Mouse (Mus musculus) thymus, adult 2 months (tissue): ENCODE results near the gene Plcl1. TPM values are rescaled to one million over a fixed set of nuclear protein-coding genes. Genes with fewer than 3 reads are reported as not detected.

Experiments
- DNase-seq: peaks from one replicate; pipeline ENCODE4 v3.0.0; 2021
- H3K27ac ChIP-seq: fragments of 200-500 bp; 2 replicates; pipeline ENCODE4 v1.5.1; 2012; ENCODE audit warnings: low read length, control low read depth; ENCODE audit not compliant: control insufficient read depth, insufficient read depth
- H3K27me3 ChIP-seq: fragments of 200-500 bp; 2 replicates; pipeline ENCODE4 v1.6.1; 2012; ENCODE audit warnings: mild to moderate bottlenecking, low read length, moderate library complexity, mixed read lengths; ENCODE audit not compliant: control insufficient read depth, insufficient read depth
- H3K36me3 ChIP-seq: fragments of 200-500 bp; 2 replicates; pipeline ENCODE4 v1.6.1; 2012; ENCODE audit warnings: mild to moderate bottlenecking, low read length, moderate library complexity; ENCODE audit not compliant: control insufficient read depth, insufficient read depth
- H3K4me1 ChIP-seq: fragments of 200-500 bp; replicated peaks from 2 replicates; pipeline ENCODE4 v1.6.1; 2012; ENCODE audit warnings: low read length; ENCODE audit not compliant: control insufficient read depth, insufficient read depth
- H3K4me3 ChIP-seq: fragments of 200-500 bp; 2 replicates; pipeline ENCODE4 v1.5.1; 2012; ENCODE audit warnings: mild to moderate bottlenecking, low read length, control low read depth, moderate library complexity; ENCODE audit not compliant: control insufficient read depth, insufficient read depth
- CTCF ChIP-seq: fragments of 200-500 bp; IDR thresholded peaks from 2 replicates; pipeline ENCODE4 v1.5.1; 2012; ENCODE audit warnings: mild to moderate bottlenecking, control low read depth, low read length, moderate library complexity, borderline replicate concordance; ENCODE audit not compliant: control insufficient read depth, poor library complexity, insufficient read depth; ENCODE audit errors: extremely low read depth
- POLR2A ChIP-seq: fragments of 200-500 bp; IDR thresholded peaks from 2 replicates; pipeline ENCODE4 v1.6.1; 2012; ENCODE audit warnings: mild to moderate bottlenecking, low read length, control low read depth, moderate library complexity; ENCODE audit not compliant: control insufficient read depth, poor library complexity, insufficient read depth; ENCODE audit errors: extremely low read depth
- WGBS: fragments of 180-500 bp; shearing (Covaris S2); methylation state at CpG from one replicate; pipeline ENCODE4 v1.1.7; 2018; 5-methylcytosine and 5-hydroxymethylcytosine counted together
- polyA plus RNA-seq: library from polyadenylated mRNA; depleted of rRNA; stranded (reverse); fragments of >200 nt; gene quantifications from 2 replicates; pipeline ENCODE4 v1.2.3, GENCODE M21; 2012

Gene Plcl1
- polyA plus RNA-seq, 1 experiment, result 2.7 TPM

DNA sequence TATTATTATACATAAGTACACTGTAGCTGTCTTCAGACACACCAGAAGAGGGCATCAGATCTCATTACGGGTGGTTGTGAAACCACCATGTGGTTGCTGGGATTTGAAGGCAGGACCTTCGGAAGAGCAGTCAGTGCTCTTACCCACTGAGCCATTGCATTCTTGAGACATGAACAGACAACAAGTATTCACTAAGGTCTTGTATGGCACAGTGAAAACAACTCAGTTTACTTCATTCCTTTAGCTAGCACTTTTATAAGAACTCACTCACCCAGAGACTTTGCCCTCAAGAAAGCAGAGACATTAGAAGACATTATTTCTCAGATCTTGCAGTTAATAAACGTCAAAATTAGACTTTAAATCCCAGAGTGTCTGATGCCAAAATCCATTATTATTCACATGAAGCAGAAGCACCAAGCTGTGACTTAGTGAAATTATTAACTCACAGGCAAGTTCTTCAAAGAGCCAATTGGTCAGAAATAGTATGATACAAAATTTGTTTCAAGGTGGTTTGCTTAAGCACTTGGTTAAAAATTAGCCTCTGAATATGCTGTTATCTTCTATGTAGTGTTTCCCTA, 293.8 kb downstream of the Plcl1 start:
- Histone ChIP-seq H3K4me3 (no peak overlapping the region), H3K27ac (no peak overlapping the region), H3K4me1 (no peaks in the 10 kb centered on the region), H3K36me3 (no peaks in the 10 kb centered on the region), H3K27me3 (no peaks in the 10 kb centered on the region)
- WGBS, result 93% methylated on average over 3 of the region's 3 CpGs
- no peak for DNase-seq
- TF ChIP-seq POLR2A, result no peak
- TF ChIP-seq CTCF, result no peak

DNA sequence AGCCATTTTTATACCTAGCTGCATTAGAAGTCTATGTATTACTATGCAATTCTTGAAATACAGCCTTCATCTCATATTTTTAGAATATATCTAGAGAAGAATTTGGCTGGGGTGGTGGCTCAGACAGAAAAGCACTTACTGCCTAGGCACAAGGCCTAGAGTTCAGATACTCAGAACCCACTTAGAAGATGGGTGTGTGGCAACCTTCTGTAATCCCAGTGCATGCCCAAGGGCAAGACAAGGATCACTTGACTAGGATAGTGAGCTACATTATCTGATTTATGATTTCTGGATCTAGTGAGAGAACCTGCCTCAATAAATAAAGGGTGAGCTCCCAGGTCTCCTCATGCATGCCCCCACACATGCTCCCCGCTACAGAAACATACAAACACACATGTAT, 294.3 kb downstream of the Plcl1 start:
- no peak for DNase-seq
- Histone ChIP-seq H3K4me1 (no peaks in the 10 kb centered on the region), H3K27me3 (no peaks in the 10 kb centered on the region), H3K36me3 (no peaks in the 10 kb centered on the region), H3K27ac (no peak overlapping the region), H3K4me3 (no peak overlapping the region)
- no peak for TF ChIP-seq POLR2A
- no peak for TF ChIP-seq CTCF
- WGBS, result 97% methylated on average over 1 of the region's 1 CpGs

DNA sequence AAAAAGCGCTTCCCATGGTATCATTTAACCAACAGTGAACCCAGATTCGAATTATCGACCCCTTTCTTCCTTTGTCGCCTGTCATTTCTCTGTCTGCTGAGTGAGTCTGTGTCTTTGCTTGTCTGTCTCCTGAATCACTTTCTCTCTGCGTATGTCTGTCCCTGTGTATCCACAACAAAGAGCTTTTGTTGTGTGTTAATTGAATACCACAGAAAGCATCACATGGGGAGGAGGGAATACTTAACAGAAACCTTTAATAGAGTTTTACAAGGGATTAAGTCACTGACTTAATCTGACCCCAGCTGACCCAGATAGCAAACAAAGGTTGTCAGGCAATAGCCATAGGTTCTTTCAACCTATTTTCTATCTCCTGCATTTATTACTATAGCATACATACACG, 295.0 kb downstream of the Plcl1 start:
- 80% methylated on average over 6 of the region's 6 CpGs for WGBS
- no peak for TF ChIP-seq CTCF
- TF ChIP-seq POLR2A, result no peak
- no peak overlapping the region for H3K27ac ChIP-seq

DNA sequence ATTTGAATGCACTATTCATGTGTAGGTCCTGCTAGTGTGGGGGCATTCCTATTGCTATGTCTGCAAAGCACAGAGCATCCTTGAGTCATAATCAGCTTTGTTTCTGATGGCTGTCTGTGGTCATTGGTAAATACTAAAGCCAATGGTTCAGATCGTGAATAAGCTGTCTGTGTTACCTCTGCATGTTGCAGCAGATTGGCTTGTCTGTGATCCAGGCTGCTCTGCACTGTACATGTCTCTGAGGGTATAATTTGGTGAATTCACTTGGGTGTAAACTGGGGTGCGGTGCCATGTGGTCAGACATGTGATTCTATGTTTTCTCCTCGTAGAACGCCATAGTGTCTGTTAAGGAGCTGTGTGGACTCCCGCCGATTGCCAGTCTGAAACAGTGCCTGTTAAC, 295.9 kb downstream of the Plcl1 start:
- H3K27me3 ChIP-seq, result no peaks in the 10 kb centered on the region
- no peak for TF ChIP-seq CTCF
- TF ChIP-seq POLR2A, result no peak
- no peaks in the 10 kb centered on the region for H3K4me1 ChIP-seq
- 95% methylated on average over 6 of the region's 6 CpGs for WGBS
- H3K27ac ChIP-seq, result no peak overlapping the region
- no peak for DNase-seq
- H3K4me3 ChIP-seq, result no peak overlapping the region
- no peaks in the 10 kb centered on the region for H3K36me3 ChIP-seq

More for the DNA sequence above, 295.0 kb downstream of the Plcl1 start:
- H3K4me3 ChIP-seq, result no peak overlapping the region
- no peaks in the 10 kb centered on the region for H3K36me3 ChIP-seq
- DNase-seq, result no peak
- no peaks in the 10 kb centered on the region for H3K27me3 ChIP-seq
- no peaks in the 10 kb centered on the region for H3K4me1 ChIP-seq

DNA sequence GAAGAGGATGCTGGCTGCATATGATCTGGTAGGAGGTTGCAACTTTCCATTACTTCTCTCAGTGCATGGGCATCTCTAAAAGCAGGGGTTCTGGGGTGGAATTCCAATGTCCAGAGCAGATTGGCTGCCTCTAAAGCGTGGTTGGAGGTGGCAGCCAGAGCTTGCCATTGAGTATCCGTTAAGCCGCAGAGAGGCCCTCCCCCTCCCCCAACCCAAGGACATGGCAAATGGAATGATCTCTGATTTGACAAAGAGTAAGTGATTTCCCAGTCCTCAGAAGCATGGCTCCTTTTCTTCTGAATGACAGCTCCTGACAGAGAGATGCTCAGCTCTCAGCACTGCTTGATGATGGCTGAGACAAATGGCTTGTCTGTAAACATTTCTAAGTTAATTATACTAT, 296.4 kb downstream of the Plcl1 start:
- no peaks in the 10 kb centered on the region for H3K4me1 ChIP-seq
- WGBS, result 98% methylated on average over 3 of the region's 3 CpGs

DNA sequence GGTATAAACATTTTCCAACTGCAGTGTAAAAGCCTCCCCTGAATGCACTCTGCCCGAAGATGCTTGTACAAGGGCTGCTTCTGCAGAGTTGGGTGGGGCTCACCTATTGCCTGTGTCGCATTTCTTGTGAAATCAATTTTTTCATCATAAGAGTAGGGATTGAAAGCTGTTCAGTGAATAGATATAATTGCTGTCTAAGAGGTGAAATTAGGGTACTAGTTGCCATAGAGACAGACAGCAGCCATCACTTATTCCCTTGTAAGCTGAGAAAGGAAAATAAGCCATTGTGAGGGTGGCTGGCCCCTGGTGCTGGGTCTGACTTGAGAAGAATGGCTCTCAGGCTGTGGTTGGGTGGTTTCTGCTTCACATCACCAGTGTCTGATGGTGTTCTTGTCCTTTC, 299.0 kb downstream of the Plcl1 start:
- Histone ChIP-seq H3K36me3 (no peaks in the 10 kb centered on the region), H3K27ac (no peak overlapping the region), H3K4me1 (no peaks in the 10 kb centered on the region), H3K27me3 (no peaks in the 10 kb centered on the region), H3K4me3 (no peak overlapping the region)
- no peak for TF ChIP-seq CTCF
- TF ChIP-seq POLR2A, result no peak
- DNase-seq, result no peak
- WGBS, result 95% methylated on average over 2 of the region's 2 CpGs

More for the DNA sequence above, 296.4 kb downstream of the Plcl1 start:
- Histone ChIP-seq H3K4me3 (no peak overlapping the region), H3K27ac (no peak overlapping the region), H3K27me3 (no peaks in the 10 kb centered on the region), H3K36me3 (no peaks in the 10 kb centered on the region)
- no peak for TF ChIP-seq POLR2A
- no peak for TF ChIP-seq CTCF
- no peak for DNase-seq

DNA sequence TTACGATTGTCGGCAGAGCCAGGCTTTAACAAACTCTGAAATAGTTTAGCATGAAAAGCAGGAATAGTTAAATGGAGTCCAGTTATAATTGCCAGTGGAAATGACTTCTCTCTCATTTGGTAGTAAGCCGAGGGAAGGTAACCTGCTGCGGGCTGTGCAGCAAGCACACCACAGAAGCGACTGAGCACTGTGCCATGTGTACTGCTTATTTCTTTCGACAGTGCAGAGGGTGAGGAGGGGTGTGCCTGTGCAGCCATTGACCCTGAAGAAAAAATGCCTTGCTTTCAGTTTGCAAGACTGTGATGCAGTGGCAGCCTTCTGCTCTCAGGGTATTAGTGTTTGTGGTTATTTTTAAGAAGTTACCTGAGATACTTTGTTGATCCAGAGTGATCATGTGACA, 299.5 kb downstream of the Plcl1 start:
- H3K4me3 ChIP-seq, result no peak overlapping the region
- H3K4me1 ChIP-seq, result no peaks in the 10 kb centered on the region
- H3K27ac ChIP-seq, result no peak overlapping the region
- TF ChIP-seq CTCF (no peak), POLR2A (no peak)
- DNase-seq, result no peak
- no peaks in the 10 kb centered on the region for H3K36me3 ChIP-seq
- 96% methylated on average over 6 of the region's 6 CpGs for WGBS
- no peaks in the 10 kb centered on the region for H3K27me3 ChIP-seq
